Mouse (Mus musculus) induced T-regulatory cell, adult 2 months (primary cell): ENCODE measurements around the gene Ccdc13.
A peak's percentile ranks its signal among the peaks of the same experiment; 100 is the strongest.

Experiments used
- DNase-seq: peaks from one replicate; pipeline ENCODE4 v3.0.0-alpha.2; 2012; ENCODE audit warnings: low read depth

The Ccdc13 gene

DNA sequence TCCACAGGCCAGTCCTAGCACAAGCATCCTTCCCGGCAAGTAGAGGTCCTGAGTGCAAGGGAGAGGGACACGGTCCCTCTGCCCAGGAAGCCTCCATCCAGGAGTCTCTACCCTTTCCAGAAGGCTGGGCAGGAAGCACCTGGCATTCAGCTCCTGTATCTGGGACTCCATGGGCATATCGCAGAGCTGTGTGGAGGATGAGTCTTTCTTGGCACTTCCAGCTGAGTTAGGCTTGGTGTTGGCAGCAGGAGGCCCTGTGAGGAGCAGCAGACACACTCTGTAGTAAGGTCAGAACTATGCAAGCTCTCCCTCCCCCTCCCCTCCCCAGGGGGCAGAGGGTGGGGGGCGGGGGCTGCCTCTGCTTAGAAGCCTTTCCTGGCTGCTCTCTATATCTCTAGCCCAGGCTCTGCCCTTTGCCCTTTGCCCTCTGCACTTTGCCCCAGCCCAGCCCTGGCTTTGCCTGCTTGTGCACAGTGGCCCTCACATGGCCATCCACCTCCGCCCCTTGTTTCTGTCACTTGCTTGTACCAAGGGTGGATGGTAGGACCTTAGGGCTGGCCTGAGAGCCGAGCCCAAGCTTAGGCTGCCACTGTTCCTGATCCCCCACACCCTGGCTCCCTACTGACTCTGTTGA lies 40.3 kb downstream of the Ccdc13 start:
- no peak for DNase-seq

- DNase-seq = peak; percentile 10
Observed at GRCm38 (mm10) chr9:121797722-121798121, 41.5 kb downstream of the Ccdc13 start.

- DNase-seq = no peak
Observed at GRCm38 (mm10) chr9:121794972-121795539, 44.2 kb downstream of the Ccdc13 start.

DNA sequence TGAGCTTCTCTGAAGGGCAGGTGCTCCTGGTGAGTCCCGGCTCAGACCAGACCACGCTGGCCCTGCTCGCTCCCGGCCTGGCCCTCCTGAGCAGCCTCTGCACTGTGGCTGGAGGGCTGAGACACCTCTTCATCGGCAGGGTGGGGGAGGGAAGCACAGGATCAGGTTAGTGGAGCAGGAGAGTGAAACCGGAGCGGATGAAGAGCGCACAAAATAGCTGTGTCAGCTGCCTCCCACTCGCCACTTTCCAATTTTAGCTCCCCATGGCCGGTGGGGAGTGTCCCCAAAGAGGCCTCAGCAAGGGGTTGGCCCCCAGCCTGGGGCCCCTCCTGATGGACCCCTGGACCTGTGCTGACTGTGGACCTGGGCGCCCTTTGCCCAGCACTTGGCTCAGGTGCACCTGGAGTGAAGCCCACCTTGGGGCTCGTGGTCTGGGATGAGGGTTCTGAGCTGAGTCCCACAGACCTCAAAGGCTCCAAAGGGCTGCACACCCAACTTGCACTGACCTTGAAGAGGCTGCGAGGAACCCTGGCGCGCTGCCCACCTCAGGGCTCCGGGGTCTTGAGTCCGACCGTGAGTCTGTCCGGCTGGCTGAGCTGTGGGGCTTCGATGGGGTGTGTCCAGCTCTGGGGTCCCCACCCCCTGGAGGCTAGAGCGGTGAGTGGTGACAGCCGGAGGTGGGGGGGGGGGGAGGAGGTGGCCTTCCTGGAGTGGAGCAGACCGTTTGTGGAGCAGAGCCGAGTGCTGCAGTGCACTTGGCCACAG lies 47.3 kb downstream of the Ccdc13 start, which contains the start of gene Hhatl:
Hhatl (minus strand) TSS at position 751 of the 765 bp plus-strand sequence.
- no peak for DNase-seq

DNA sequence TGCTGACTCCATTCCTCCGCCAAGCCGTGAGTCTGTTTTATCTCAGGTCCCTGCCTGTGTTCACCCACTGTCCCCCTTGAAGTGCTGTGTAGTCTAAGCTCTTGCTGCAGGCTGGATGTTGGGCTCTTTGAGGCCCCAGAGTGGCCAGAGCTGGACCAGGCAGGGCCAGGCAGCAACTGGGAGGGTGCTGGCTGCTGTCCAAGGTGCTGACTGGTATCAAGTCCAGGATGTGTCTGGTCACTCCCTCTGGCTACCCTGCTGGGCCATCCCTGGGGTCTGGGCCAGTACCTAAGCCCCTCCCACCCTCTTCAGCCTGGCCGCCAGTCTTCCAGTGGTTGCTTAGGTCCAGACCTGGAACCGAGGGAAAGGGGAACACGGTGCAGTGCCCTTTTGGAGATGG lies 48.1 kb downstream of the Ccdc13 start:
- peak; percentile 51 for DNase-seq

DNA sequence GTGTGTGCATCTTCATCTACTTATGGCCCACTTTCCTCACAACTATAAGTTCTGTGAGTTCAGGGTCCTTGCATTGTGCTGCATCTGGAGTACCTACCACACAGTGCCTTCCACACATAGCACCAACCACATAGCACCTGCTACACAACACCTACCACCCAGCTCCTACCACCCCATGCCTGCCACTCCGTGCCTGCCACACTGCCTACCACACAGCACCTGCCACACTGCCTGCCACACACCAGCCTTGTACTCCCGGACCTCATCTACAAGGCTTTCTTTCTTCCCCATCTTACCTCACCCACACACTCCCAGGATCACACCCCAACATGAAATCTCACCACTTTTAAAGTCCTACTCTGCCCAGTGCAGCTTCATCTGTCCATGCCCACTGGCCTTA lies 52.9 kb downstream of the Ccdc13 start:
- no peak for DNase-seq

DNA sequence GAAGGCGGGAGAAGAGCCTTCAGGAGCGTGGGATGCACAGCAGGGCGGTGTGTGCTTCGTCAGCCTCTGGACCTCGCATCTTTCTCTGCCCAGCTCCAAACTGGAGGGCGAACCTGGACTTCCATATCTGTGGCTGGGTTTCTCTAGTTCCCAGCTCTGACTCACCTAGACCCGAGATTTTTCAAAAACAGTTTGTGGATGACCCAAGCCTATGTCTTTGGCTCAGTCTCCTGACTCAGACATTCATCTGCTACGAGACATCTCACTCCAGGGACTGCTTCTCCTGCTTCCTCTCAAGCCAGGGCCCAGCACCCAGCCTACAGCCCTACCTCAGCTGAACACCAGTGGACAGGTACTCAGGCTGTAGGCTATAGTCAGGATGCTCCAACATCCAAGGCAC lies 54.0 kb downstream of the Ccdc13 start:
- DNase-seq = no peak

DNA sequence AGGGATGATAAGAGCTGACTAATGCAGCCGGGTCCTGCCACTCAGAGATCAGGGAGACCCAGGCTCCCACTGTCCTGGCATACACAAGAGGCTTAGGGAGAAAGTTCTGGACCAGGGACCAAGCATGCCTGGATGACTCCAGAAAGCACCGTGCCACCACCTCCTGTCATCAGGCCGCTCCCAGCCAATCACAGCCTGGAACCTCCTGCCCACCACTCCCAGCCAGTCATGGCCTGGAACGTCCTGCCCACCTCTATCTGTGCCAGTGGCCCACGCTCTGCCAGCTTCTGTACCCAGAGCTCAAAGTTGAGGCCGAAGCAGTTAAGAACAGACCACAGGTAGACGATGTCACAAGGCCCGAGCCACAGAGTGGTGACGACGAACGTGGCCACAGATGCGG lies 54.5 kb downstream of the Ccdc13 start:
- no peak for DNase-seq

GRCm38 (mm10) chr9:121778066-121778624 lies 61.1 kb downstream of the Ccdc13 start:
- DNase-seq = no peak

- DNase-seq = no peak
Observed at GRCm38 (mm10) chr9:121777484-121778065, 61.7 kb downstream of the Ccdc13 start, which contains the start of gene Klhl40. Gene Klhl40 (plus strand): TSS chr9:121777607.

DNA sequence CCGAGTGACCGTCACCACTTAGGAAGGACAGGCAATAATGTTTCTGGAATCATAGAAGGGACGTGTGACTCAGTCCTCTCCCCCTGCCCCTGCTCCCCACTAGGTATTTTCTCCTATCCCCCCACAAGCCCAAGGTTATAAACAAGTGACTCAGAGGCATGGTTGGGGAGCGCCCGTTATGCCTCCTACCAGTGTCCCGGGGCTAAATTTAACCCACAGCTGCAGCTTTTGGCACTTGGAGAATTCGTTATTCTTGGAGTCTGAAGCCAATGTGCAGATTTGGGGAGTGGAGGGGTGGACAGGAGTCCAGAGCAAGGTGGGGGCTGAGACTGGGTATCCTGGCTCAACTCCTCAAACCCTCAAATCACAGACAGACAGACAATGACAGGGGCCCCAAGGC lies 62.8 kb downstream of the Ccdc13 start:
- DNase-seq = no peak

- DNase-seq = no peak
Observed at GRCm38 (mm10) chr9:121775951-121776350, 63.3 kb downstream of the Ccdc13 start.

GRCm38 (mm10) chr9:121772412-121772811 lies 66.8 kb downstream of the Ccdc13 start:
- DNase-seq = no peak

DNA sequence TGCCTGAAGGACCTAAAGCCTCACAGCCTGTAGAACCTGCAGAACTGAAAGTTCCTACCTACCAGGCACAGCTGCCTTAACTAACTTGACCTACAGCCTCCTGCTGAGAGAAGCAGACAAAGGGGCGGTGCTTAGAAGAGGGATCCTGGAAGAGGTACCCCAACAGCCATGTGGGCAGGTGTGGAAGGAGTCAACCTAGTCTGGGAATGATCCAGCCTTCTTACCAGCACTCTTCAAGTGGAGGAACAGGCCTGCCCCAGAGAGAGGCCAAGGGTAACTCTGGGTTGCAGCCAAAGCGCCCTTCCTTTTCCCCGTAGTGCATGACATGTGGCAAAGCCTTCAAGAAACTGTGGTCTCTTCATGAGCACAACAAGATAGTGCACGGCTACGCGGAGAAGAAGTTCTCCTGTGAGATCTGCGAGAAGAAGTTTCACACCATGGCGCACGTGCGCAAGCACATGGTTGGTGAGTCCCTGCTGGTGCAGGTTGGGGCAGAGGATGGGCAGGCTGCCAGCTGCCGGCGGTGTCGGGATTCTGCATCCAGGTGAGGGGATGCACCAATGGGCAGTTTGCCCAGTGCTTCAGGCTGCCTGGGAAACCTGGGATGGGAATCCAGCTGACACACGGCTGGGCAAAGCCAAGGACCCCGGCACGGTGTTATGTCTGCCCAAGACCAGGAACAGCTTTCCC lies 74.0 kb downstream of the Ccdc13 start:
- no peak for DNase-seq

- no peak for DNase-seq
Observed at GRCm38 (mm10) chr9:121763716-121764115, 75.5 kb downstream of the Ccdc13 start.

DNA sequence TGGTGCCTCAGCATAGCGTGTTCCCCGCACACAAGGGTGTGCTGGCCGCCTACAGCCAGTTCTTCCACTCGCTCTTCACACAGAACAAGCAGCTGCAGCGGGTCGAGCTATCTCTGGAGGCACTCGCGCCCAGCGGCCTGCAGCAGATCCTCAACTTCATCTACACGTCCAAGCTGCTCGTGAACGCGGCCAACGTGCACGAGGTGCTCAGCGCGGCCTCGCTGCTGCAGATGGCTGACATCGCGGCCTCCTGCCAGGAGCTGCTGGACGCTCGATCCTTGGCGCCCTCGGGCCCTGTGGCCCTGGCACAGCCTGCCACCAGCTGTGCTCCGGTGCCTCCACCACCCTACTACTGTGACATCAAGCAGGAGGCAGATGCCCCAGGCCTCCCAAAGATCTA lies 76.5 kb downstream of the Ccdc13 start:
- DNase-seq = no peak

- no peak for DNase-seq
Observed at GRCm38 (mm10) chr9:121762248-121762647, 77.0 kb downstream of the Ccdc13 start.

DNA sequence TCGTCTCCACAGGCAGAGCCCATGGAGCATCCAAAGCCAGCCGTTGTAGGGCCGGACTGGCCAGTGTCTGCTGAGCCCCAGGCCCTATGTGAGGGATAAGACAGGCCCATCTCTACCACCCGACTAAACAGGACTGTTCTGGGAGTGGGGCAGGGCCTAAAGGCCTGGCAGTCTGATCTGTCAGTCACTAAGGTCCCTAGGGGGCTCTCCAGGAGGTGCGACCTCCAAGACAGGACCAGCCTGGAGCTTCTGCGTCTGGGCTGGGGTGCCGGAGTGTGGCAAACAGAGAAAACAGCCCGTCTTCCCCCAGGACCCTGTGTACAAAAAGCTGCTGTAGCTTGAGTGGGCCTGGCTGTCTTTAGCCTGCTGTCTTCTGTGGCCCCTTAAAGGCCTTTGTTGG lies 77.5 kb downstream of the Ccdc13 start:
- DNase-seq = no peak

DNA sequence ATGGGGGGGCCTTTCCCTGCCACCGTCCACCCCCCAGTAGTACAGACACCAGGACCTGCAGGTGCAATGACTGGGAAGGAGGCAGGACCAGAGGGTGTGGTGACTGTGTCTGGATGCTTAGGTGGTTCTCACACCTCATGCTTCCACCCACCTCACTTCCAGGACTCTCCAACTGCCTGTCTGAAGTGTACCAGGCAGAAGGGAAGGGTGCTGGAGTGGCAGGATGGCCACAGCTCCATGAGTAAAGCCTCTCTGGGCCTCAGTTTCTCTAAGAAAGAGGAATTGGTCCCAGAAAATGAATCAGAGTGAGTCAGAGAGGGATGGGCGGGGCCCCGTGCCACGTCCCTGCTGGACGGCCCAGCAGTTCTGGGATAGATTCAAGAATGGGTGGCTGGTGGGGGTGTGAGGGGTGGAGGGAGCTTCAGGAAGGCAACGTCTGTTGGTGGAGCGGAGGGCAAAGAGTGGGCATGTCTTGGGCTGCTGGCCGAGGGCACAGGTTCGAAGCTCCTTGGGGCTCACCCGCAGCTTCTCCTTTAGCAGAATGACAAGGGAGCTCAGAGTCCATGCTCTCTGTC lies 78.1 kb downstream of the Ccdc13 start:
- no peak for DNase-seq

DNA sequence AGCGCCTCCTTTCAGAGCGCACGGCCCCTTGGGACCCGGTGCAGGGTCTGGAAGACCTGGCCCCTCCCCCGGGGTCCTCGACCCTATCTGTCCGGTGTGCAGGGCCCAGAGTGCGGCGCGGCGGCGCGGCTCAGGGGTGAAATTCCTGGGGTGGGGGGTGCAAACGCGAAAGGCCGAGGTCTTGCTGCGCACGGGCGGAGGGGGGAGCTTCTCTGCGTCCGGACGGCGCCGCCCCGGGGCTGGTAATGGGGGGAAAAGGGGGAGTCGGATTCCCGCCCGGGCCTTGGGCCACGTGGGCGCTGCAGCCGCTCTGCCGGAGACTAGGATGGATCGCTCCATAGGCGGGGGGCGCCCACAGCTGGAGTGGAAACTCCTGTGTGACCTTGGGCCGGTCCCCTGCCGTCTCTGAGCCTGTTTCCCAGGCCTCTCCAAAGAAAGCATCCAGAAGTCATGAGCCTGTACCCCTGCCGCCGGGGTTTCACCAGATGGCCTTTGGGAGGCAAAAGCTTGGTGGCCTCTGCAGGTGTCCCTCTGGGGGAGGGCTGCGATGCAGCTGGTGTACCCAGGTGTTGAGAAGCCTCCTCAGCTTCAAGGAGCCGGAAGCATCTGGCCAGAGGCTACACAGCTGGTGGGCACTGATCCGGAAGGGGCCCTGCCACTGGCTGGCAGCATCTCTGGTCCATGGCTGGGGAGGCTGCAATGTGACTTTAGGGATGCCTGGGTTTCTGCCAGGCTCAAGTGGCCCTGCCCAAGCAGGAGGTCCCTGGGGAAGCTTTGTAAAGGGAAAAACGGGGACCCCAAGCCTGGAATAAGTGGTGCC lies 78.8 kb downstream of the Ccdc13 start:
- DNase-seq = no peak
